Mouse (Mus musculus) frontal cortex, postnatal 14 days (tissue): ENCODE data around the gene Gsg1.

Experiments used
- DNase-seq, 2 experiments: peaks; one replicate each; pipeline ENCODE4 v3.0.0; 2022; ENCODE audit warnings: low spot score in 2 of 2

Gene Gsg1

GRCm38 (mm10) chr6:135206909-135207308 is 47.2 kb downstream of the Gsg1 start:
- no peak for DNase-seq

DNA sequence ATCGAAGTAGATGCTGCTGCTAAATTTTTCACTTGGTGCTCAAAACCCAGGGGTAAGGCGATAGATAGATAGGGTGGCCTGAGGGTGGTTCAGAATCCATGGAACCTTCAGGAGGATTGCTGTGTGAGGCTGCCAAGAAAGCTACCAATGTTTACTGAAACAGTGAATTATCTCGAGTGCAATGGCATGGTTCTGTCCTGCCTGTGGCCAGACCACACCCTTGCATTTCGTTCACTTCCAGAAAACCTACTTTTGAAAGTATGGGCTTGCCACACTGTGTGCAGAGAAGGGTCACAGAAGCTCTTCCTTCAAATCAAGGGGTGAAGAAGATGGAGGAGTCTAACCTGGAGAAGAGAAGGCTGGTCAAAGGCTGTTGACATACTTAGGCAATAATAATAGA is 48.3 kb downstream of the Gsg1 start:
- no peak for DNase-seq

DNA sequence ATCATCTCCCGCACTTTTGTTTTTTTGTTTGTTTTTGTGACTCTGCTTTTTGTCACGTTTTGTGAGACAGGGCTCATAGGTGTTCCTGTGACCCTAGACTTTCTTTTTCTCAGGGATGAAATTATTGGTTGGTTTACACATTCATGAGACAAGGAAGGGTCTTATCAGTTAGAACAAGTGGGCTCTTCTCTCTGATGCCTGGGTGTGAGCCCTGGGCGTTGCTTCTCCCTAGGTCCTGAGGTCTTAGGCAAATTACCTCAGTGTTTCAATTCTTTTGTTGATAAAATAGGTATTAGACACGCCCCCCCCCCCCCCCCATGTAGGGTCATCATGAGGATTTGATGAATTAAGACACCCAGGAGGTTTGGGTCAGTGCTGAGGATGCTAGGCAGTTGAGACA is 49.3 kb downstream of the Gsg1 start:
- no peak for DNase-seq

DNA sequence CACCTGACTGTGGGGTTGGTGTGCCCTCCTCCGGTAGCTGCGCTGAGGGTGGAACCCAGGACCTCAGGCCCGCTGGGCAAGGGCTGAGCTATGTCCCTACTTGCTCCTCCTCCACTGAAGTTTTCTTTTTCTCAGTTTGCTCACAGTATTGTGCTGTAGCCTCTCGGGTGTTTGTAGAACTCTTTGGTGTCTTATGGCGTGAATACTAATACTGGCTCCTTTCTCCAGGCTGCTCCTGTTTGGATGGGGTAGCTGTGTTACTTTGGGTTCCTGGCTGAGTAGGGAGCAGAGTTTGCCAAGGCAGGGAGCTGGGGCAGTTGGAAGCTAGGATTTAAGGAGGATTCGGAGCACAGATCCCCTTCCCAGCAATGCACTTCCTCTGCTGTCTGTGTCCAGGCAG is 50.4 kb downstream of the Gsg1 start:
- no peak for DNase-seq

- DNase-seq, result no peak
Measured at GRCm38 (mm10) chr6:135202668-135203067, 51.5 kb downstream of the Gsg1 start.

DNA sequence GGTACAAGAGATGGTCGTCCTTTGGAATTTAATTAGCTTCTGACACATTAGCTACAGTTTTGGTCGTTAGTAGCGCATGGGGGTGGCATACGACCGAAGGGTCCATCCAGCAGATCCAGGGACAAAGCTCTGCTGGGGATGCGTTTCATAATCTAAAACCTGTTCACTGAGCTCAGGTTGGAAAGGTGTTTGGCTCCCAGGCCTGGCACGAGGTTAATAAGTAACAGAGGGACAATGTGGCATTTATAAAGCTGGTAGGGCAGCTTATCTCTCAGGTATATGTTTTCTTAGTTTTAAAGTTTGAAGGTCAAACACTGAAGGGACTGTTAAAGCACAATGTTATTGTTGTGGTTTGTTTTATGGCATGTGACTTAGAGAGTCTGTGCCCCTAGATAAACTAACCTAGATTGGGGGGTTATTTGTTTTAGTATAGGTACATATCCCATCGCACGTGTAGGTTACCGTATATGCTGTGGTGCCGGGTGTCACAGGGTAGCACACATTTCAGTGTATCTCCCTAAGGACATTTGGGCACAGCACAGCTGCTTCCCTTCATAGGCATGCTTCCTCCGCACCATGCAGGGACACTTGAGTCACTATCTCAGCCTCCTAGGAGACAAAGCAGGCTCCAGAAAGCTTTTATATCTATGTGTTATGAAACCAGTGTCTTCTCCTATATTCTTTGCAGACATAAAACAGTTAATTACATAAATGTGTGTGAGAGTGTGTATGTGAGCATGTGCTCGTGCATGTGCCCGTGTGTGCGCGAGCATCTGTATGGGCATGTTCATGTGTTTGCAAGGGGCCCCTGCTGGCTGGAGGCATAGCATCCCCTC is 53.8 kb downstream of the Gsg1 start:
- DNase-seq, result peak in 1 of 2 experiments; percentile 18

GRCm38 (mm10) chr6:135198726-135199125 is 55.4 kb downstream of the Gsg1 start:
- DNase-seq, result no peak

DNA sequence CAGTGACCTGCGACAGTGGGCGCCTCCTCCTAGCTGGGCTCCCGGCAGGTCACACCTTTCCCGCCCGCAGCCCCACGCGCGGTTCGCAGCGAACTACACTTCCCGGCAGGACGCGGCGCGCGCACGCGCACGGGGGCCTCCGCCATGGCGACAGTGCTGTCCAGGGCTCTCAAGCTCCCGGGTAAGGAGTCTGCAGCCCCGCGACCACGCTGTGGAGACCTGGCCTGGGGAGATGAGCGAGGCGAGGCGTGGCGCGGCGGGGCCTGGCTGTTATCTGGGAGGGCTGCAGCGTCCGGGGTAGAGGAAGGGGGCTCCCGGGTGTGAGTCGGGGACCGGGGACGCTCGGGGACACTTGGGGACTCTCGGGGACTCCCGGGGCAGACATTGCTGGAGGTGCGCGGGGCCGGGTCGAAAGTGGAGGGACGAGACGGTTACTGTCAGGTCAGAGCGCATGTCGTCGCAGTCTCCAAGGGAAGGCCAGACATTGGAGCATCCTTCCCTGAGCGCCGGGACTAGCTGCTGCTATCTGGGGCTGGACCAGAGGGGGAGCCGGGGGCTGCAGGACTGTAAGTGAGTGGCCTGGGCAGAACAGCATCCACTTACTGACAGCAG is 56.1 kb downstream of the Gsg1 start, which contains the start of the genes Fam234b and Hebp1:
Gene Fam234b, plus strand, starts transcription at position 57 of the 612 bp plus-strand sequence.
Gene Hebp1, minus strand, starts transcription at position 102 of the 612 bp plus-strand sequence.
- DNase-seq, result peak; percentile 63 to 79

DNA sequence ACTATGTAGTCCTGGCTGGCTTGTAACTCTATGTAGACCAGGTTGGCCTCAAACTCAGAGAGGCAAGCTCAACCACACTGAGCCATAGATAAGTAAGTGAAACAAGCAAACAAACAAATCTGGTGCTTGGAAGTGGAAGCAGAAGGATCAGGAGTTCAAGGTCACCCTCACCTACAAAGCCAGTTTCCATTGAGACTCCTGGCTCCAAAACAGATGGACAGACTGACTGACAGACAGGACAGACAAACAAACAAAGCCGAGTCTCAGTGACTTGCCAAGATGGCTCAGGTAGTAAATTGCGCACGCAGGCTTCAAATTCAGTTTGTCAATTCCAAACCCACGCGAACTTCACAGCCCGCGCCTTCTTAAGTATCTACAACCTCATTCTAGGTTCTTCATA is 56.7 kb downstream of the Gsg1 start:
- no peak for DNase-seq

DNA sequence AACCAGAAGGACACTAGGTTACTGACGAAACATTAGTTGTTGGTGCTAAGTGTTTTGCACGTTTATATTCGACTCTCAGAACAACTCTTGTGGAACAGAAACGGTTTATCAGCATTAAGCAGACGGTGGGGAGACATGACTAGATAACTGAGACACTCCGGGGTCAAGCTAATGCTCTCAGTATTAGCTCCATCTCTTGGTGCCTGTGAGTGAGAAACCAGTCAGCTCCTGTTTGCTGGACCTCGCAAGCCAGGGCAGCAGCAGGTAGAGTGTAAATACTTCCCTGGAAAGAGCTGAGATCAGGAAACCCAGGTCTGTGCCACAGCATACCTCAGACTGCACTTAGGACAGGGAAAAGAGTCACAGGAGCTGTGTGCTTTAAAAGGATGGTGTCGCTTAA is 57.4 kb downstream of the Gsg1 start:
- no peak for DNase-seq

GRCm38 (mm10) chr6:135194907-135195306 is 59.2 kb downstream of the Gsg1 start:
- no peak for DNase-seq

- no peak for DNase-seq
Measured at GRCm38 (mm10) chr6:135193733-135194132, 60.4 kb downstream of the Gsg1 start.

- no peak for DNase-seq
Measured at GRCm38 (mm10) chr6:135192993-135193392, 61.2 kb downstream of the Gsg1 start.

GRCm38 (mm10) chr6:135191906-135192305 is 62.2 kb downstream of the Gsg1 start:
- no peak for DNase-seq

- DNase-seq, result no peak
Measured at GRCm38 (mm10) chr6:135190122-135190521, 64.0 kb downstream of the Gsg1 start.

DNA sequence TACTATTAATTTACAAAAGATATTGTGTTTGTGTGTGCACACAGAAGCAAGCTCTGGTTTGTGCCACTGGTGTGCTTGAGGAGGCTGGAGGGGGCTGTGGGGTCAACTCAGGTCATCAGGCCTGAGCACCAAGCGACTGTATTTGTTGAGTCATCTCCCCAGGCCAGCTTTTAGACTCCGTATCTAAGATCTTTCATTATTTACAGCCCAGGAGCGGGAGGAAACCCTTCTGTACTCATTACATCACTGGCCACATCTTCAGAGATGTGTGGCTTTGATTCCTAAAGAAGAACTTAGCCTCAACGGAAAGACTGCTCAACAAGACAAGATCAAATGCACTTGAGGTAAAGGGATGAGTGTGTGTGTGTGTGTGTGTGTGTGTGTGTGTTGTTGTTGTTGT is 65.5 kb downstream of the Gsg1 start:
- no peak for DNase-seq
